Mouse (Mus musculus) left cerebral cortex, postnatal 25 days (tissue): ENCODE measurements around the gene Sult2a6. TPM values are rescaled to one million over a fixed set of nuclear protein-coding genes. Genes with fewer than 3 reads are reported as not detected.

Source experiments
- DNase-seq, 2 experiments: peaks; one replicate each; pipeline ENCODE4 v3.0.0; 2022; ENCODE audit warnings: low spot score in 2 of 2, mixed read lengths in 1 of 2
- intact Hi-C: fragments of 180-260 bp; cut with DNase I; formaldehyde crosslinking; loops from one replicate; pipeline ENCODE4 v1.15.1; 2025
- total RNA-seq, 2 experiments: library from RNA; stranded (reverse); gene quantifications; 2 replicates each; pipeline ENCODE4 v1.2.3; 2021

The Sult2a6 gene
- not detected for total RNA-seq

- intact Hi-C loops: no loop called here
- DNase-seq: no peak
These were observed at the start of gene Sult2a6 for GRCm38 (mm10) chr7:14254770-14255169. TSS of gene Sult2a6 (minus strand) at chr7:14254870.

- intact Hi-C loops: no loop called here
- DNase-seq: no peak
These were observed 39.4 kb downstream of the Sult2a6 start for GRCm38 (mm10) chr7:14215231-14215630.

DNA sequence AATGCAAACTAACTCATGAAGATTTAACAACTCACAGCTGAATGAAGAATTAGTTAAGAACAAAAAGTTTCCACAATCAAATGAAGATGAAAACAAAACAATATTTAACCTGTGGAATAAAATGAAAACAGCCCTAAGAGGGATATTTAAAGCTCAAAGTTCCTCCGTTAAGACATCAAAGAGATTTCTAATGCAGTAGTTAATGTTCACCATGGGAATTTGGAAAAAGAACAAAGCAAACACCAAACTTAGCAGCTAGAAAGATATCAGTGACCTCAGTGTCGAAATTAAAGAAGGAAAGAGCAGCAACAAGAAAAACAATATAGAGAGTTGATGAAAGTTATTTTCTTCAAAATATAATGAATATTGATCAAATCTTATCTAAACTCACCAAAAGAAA lies 51.3 kb downstream of the Sult2a6 start:
- DNase-seq: no peak
- intact Hi-C loops: no loop called here

DNA sequence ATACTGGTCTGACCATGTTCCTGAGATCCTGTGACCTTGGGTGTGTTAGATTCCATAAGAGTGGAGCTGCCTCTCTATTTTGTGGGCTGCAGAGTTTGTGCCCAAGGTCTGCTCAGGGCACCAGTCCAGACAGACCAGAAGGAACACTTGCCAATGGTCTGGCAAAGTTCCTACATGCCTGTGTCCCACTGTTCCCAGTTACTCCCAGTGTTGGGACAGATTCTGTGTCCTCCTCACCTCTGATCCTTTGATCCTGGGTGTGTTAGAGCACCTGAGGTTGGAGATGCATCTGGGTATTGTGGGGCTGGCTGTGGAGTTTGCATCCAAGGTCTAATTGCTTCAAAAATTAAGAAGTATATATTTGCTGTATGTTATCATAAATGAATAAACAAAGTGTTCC lies 52.2 kb downstream of the Sult2a6 start:
- no peak for DNase-seq
- intact Hi-C loops: no loop called here

Other genes with a start within 250 kb of the Sult2a6 start
- gene Sult2a3, start 131.8 kb downstream of the Sult2a6 start, total RNA-seq: not detected
- gene Obox8, start 78.7 kb upstream of the Sult2a6 start, total RNA-seq: not detected
- gene Sult2a8, start 191.9 kb upstream of the Sult2a6 start, total RNA-seq: not detected
- gene Sult2a7, start 239.4 kb upstream of the Sult2a6 start, total RNA-seq: not detected